Mouse (Mus musculus): ENCODE results near the gene Btn2a2.

Gene Btn2a2

DNA sequence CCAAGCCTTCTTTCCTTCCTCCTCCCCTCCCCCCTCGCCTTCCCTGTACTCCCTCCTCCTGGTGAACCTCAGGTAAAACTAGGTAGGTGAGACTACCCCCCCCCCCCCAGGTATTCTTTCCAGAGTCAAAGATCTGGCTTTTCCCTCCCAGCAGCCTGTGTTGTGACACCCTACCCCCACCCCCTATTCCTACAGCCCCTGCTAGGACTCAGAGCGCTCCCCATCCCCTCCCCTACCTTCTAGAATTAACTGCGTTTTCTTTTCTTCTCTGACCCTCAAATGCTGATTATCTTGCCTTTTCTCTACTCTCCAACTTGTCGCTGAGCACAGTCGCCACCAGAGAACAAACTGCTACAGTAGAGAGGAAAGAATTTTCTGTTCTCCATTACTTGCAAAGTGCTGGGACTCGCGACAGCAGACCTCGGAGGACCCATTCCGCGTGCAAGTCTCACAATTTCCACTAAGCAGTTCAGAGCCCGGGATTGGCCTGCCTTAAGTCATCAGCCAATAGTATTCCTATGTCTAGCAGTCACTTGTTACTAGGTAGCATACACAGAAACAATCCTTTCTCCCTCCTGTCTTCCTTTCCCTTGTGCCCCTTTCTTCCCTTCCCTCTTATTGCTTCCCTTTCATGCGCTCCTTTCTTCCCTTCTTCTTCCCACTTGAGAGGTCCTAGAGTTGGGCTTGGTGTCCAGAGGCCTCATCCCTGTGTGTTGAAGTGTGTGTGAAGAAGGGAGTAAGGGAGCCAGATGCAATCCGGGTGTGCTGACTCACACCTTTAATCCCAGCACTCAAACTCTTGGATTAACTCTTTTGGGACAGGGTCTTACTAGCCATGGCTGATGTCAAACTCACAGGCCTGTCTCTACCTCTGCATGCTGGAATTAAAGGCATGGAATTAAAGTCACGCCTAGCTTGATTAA, at the start of gene Btn2a2:
Btn2a2 (minus strand) TSS at position 458 of the 923 bp plus-strand sequence.
- DNase-seq (ENCODE audit: low read depth): no peak

DNA sequence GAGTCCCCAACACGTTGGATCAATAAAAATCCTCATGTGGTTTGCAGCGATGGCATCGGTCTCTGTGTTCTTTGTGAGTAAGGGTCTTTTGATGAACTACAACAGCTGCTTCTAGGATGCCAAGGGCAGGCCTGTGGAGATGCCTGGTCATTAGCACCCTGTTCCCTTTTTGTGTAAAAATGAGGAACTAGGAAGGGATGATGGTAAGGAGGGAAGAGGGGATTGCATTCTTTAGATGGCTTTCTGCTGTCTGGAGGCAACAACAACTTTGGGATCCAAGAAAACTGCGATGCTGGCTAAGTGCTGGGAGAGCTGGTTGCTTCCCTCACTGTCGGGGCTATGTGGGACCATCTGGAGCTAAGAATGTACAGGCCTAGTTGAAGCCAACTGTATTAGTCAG, 49.6 kb upstream of the Btn2a2 start:
- no peak for DNase-seq (ENCODE audit: low read depth)

DNA sequence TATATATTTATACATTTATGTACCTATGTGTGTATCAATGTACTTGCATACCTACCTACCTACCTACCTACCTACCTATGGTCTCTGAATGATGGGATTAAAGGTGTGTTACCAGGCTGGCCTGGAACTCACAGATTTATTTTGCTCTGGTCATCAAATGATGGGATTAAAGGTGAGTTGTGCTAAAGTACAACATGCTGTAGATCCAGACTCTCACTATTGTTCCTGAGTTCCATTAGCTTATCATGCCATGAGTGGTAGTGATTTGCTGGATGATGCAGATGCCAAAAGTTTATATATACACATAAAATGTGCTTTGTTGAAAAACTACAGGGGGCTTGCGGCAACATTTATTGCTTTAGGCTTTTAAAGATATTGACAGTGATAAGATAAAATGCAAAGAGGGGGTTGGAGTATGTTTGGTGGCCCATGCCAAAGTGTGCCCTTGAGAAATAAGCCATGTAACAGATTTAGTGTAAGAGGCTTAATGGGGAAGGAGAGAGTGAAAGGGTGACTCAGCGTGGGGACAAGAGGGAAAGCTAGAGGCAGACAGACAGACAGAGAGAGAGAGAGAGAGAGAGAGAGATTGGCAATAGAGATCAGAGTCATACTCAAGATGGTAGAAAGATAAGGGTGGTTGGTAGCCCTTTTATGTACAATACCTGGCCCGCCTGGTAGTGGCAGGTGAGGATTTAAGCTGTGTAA, 48.5 kb upstream of the Btn2a2 start:
- no peak for DNase-seq (ENCODE audit: low read depth)

DNA sequence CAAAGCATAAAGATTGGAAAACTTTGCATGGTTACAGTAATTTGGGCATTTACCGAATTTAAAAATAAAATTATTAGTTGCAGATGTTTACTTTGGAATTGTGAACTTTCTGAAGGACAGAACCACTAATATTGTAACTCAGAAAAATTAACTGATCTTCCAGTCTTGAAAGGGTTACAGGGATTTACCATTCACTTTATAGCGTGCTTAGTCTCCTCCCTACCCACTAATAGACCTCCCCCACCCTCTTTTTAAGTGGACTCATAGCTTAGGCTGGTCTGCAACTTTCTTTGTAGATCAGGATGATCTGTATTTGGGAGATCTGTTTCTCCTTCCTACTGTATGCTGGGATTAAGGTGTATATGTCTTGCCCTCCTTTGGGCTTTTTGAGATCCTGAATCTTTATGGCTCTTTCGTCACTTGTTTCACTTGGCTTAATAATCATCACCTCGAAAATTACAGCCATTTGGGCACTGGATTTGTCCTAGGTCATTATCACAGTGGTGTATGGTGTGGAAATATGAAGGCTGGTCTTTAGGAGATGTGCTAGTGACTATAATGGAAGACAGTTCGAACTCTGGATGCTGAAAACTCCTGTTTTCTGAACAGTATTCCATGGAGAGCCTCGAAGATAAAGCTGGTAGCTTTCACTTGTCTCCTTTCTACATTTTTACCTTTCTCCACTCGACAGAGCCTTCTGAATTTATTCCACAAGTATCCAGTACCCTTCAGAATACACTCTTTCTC, 47.6 kb upstream of the Btn2a2 start:
- no peak for DNase-seq (ENCODE audit: low read depth)

DNA sequence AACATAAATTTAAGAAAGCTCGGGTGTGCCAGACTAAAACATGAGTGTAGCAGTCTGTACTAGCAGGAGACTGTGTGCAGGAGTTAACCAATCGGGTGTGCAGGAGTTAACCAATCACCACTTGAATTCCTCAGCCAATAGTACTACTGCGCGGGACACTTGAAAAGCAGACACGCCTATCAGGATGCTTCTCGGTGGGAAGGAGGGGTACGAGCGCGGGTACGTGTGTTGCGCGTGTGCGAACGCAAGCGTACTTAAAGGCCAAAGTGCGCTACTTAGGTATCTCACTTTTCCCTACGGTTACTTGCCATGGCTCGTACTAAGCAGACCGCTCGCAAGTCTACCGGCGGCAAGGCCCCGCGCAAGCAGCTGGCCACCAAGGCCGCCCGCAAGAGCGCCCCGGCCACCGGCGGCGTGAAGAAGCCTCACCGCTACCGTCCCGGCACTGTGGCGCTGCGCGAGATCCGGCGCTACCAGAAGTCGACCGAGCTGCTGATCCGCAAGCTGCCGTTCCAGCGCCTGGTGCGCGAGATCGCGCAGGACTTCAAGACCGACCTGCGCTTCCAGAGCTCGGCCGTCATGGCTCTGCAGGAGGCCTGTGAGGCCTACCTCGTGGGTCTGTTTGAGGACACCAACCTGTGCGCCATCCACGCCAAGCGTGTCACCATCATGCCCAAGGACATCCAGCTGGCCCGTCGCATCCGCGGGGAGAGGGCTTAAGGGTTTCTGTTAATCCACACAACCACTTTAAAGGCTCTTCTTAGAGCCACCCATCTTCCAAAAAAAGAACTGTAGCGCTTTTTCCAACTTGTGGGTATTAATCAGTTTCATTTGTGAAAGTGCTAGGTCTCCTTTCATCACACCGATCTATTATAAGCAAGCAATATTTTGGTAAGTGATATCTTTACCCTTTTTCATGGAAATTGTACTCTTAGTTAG, 46.7 kb upstream of the Btn2a2 start, which contains the start of gene Hist1h3g:
Hist1h3g (plus strand) TSS at position 286 of the 939 bp plus-strand sequence.
- peak; percentile 94 for DNase-seq (ENCODE audit: low read depth)

DNA sequence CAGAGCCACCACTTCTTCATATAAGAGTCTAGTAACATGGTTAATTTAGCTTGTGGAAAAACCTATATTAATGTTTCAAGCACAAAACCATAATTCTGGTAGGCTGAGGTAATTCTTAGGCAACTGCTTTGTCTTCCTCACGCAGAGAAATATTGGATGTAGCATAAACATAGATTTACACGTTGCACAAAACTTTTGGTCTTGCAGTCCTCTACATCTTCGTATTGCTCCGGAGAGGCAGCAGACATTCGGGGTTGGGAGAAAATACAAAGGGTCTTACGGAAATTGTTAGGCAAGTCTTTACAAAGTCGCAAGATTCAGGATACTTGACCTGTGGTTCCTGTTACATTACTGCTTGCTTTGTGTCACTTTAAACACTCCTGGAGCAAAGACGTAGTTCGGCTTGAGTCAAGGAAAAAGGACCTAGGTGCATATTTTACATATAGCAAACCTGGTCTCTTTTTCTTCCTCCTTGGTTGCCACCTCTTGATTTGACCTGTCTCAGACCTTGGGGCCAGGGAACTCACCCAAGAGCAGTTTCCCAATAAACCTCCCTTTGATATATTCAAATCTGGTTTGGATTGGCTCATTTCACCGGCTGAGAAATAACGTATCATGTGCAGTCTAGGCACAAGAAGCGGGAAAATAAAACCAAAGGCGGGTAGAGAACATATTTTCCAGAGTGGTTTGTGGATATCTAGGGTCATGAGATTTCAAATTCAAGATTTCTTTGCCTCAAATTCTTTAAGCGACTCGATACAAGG, 45.9 kb upstream of the Btn2a2 start:
- DNase-seq (ENCODE audit: low read depth): no peak

DNA sequence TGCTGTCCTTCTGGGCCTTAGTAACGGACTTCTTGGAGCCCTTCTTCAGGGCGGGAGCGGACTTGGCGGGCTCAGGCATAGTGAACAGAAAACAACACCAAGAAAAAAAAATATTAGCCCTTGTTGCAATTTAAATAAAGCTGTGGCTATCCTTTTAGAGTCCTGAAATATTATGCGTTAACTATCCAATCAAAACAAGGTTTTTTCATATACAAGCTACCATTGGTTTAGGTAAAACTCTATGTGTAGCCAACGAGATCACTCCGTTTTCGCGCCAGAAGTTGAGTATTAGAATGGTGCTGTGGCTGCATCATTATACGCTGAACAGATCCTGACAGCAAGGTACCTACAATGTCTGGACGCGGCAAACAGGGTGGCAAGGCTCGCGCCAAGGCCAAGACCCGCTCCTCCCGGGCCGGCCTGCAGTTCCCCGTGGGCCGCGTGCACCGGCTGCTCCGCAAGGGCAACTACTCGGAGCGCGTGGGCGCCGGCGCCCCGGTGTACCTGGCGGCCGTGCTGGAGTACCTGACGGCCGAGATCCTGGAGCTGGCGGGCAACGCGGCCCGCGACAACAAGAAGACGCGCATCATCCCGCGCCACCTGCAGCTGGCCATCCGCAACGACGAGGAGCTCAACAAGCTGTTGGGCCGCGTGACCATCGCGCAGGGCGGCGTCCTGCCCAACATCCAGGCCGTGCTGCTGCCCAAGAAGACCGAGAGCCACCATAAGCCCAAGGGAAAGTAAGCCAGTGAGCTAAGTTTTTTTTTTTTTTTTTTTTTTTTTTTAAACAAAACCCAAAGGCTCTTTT, 45.1 kb upstream of the Btn2a2 start, which contains the start of gene Hist1h2af:
Hist1h2af (plus strand) TSS at position 347 of the 808 bp plus-strand sequence.
- peak; percentile 89 for DNase-seq (ENCODE audit: low read depth)

DNA sequence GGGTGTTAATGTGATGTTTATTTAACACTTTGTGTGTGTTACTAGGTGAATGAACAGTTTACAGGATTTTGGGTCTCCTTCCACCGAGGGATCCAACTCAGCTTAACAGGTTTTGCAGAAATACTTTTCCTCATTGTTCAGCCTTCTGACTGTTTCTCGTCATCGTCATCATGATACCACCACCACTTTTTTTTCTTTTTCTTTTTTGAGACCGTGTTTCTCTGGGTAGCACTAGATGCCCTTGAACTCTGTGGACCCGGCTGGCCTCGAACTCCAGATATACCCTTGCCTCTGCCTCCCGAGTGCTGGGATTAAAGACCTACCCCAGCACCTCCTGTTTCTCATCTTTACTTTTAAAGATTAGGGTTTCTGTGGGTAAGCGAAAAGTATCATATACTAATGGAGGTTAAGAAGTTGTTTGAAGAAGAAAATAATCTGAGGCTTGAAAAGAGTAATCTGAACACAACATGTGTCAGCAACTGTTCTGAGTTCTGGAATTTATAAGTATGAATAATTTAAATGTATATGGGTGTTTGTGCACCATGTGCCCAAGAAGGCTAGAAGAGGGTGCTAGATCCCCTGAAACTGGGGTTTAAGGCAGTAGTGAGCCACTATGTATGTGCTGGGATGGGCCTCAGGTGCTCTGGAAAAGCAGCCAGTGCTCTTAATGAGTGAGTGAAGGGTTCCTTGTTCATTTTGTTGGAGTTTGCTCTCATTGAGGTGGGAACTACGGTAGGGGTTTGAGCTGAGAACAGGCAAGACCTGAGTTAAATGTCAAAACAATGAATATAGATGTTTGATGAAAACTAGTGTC, 43.8 kb upstream of the Btn2a2 start:
- no peak for DNase-seq (ENCODE audit: low read depth)

DNA sequence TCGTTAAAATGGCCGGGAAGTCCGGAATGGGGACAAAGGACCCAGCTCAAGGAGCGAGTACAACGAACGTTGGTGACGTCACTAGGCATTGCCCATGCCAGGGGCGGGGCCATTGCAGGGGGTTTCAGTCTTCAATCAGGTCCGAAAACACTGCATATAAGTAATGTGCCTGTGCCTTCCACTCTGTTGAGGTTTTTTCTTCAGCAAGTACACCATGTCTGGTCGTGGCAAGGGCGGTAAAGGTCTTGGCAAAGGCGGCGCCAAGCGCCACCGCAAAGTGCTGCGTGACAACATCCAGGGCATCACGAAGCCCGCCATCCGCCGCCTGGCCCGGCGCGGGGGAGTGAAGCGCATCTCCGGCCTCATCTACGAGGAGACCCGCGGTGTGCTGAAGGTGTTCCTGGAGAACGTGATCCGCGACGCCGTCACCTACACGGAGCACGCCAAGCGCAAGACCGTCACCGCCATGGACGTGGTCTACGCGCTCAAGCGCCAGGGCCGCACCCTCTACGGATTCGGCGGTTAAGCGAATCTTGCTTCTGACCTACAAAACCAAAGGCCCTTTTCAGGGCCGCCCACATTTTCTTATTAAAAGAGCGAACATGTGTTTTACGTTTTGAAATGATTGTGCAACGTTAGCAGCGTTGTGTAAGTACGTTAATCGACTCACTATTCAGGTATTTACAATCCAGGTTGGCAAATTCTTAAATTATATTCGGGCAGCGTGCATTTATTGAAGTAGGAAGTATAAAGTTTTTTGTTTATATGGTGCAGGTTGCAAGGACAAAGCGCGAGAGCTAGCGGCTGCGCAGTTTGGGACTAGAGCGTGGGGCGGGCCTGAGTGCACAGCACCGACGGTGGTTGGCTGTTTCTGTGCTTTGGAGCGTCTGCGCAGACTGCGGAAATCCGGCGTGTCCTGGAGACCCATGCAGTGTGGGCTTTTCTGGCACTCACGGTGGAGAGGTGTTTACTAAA, 42.5 kb upstream of the Btn2a2 start, which contains the start of gene Hist1h4h:
Hist1h4h (plus strand) TSS at position 150 of the 975 bp plus-strand sequence.
- peak; percentile 92 for DNase-seq (ENCODE audit: low read depth)

DNA sequence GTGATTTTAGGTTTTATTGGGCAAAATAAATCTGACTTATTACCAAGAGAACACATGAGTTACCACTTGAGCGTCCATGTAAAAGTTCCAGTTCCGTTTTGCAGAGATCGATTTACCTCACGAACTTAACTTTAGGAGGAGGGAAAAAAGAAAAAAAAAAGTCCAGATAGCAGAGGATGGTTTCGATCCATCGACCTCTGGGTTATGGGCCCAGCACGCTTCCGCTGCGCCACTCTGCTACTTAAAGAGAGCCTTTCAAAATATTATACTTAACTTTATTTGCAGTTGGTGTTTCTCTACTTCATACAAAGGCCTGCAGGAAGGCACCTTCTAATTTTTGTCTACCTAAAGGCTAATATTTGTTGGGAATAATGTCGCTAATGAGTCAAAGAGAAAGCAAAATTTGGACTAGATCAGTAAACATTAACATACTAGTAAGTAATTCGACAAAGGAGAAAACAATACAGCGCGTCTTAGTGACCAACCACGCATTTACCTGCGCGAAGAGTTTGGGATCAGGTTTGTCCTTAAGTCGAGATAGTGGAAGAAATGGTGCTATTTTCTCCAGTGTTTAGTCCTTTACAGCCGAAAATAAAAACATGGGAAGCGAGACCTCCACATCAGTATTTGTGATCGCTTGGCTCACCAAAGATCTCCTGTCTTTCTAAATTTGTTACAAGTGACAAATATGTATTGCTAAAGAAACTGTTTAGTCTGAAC, 41.7 kb upstream of the Btn2a2 start:
- DNase-seq (ENCODE audit: low read depth): no peak

DNA sequence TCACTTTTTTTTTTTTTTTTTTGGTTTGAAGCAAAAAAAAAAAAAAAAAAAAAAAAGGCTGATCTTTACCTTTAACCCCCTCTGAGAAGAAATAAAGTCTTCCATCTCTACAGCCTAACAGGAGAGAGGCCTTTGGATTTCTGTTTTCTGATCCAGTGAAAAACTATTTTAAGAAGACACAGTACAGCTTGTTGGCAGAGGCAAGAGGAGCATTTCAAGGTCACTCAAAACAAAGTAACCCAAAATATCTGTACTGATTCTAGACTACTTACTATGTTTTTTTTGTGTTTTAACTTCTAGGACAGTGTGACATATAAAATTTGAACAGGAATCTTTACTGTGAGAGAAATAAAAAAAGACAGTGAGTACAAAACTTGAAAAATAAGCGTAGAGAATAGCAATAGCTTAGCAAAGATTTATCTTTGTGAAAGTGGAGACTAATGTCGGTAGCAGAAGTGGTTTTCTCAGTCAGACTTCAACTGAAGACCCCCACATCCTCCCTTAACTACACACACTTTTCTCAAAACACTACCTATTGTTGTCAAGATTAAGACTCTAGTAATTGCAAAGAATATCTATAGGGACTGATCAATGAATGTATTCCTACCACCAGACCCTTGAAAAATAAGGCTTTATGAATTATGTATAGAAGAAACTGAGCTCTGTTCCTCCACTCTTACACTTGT, 41.0 kb upstream of the Btn2a2 start:
- no peak for DNase-seq (ENCODE audit: low read depth)

DNA sequence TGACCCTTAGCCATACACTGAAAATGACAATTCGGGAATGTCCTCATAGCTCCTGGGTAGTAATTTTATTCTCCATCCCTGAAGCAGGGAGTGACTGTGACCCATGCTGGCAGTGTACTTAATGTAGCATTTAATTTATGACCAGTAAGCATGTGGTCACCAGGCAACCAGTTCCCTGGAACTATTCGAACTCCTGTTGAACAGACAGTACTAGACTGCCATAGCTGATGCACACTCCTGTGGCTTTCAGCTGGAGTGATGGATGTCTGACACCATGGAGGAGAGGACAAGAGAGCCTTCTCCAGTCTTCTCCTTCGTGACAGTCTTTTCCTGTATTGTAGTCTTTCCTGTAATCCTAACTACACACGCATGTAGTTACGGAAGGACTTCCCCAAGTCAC, 40.3 kb upstream of the Btn2a2 start:
- no peak for DNase-seq (ENCODE audit: low read depth)

DNA sequence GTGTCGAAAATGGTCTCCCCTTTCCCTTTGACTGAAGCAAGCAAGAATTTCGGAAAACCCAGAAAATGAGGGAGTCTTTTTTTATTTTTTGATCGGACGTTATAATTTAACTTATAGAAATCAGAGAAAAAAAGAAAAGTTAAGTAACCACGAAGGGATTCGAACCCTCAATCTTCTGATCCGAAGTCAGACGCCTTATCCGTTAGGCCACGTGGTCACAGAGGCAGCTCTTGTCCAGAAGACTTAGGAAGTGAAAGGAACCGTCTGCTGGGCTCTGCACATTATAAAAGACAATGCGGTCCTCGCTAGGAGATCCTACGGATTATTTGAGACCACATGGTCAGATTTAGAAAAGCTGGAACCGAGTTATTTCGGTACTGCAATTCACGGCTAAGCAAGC, 37.7 kb upstream of the Btn2a2 start:
- no peak for DNase-seq (ENCODE audit: low read depth)

DNA sequence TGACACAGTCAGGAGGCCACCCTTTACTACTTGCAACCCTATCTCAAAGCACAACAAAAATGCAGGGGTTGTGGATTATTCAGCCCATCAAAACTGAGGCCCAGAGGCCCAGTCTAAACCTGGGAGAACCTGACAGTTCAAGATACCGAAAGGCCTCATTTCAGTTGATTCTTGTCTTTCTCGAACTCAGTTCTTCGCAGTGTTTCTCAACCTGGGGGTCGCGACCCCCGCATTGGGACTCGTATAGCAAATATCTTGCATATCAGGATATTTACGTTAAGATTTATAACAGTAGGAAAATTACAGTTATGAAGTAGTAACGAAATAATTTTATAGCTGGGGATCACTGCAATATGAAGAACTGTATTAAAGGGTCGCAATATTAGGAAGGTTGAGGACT, 37.2 kb upstream of the Btn2a2 start:
- DNase-seq (ENCODE audit: low read depth): no peak

DNA sequence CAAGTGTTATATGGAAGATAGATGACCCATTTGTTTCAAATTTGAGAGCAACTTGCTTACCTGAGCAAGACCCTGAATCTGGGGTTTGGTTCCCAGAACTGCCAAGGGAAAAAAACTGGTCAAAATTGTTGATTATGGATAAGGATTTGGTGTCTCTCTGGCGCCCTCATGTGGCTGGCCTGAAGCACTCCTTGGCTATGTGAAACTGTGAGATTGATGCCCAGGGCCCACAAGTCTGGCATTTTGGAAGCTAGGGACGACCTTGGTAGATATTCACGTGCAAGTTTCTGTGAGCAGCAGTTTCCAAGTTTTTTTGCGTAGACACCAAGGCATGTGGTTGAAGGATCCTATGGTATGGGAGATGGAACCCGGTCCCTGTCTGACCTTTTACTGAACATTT, 36.0 kb upstream of the Btn2a2 start:
- DNase-seq (ENCODE audit: low read depth): no peak

DNA sequence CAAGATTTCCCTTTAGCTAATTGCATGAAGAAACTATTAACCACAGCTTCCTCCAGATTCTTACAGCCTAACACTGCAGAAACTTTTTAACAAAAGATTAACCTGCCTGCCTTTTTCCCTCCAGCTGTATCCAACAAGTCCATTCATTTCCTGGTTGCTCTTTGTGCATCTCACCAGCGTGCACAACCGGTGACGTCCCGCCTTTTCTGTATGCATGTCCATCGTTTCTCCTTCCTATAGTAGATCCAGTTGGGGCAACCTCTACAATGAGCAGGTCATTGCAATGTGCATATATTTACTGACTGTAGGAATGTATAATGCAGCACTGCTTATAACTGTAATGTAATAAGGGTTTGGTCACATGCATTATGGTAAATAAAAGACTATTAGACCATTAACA, 35.3 kb upstream of the Btn2a2 start:
- DNase-seq (ENCODE audit: low read depth): no peak

All from c-Kit-positive CD71-positive TER-119-negative erythroid progenitor cells, embryonic 14.5 days (primary cell).